Mouse (Mus musculus) kidney, embryonic 14.5 days (tissue): ENCODE data around the gene Rpn2. TPM values are rescaled to one million over a fixed set of nuclear protein-coding genes. Genes with fewer than 3 reads are reported as not detected.
A peak's percentile ranks its signal among the peaks of the same experiment; 100 is the strongest.

Source experiments
- ATAC-seq: fragments of 200-750 bp; cut with Nextera tagmentation; 2 replicates; pipeline ENCODE4 v1.8.0; 2017; ENCODE audit warnings: moderate number of reproducible peaks, mild to moderate bottlenecking, moderate TSS enrichment, moderate library complexity; ENCODE audit not compliant: low FRiP score, low TSS enrichment
- H3K27ac ChIP-seq: fragments of 300-500 bp; sonication (generic); 2 replicates; pipeline ENCODE4 v1.5.1; 2014; ENCODE audit warnings: low read depth, mild to moderate bottlenecking, low read length, moderate library complexity, mixed read lengths
- H3K27me3 ChIP-seq: fragments of 300-500 bp; sonication (generic); 2 replicates; pipeline ENCODE4 v1.6.1; 2014; ENCODE audit warnings: mild to moderate bottlenecking, low read length; ENCODE audit not compliant: control insufficient read depth, insufficient read depth
- H3K36me3 ChIP-seq: fragments of 300-500 bp; sonication (generic); 2 replicates; pipeline ENCODE4 v1.6.1; 2014; ENCODE audit warnings: low read length, mixed read lengths; ENCODE audit not compliant: control insufficient read depth, insufficient read depth
- H3K4me1 ChIP-seq: fragments of 300-500 bp; sonication (generic); 2 replicates; pipeline ENCODE4 v1.6.1; 2014; ENCODE audit warnings: low read length, mixed read lengths; ENCODE audit not compliant: control insufficient read depth, insufficient read depth
- H3K4me2 ChIP-seq: fragments of 300-500 bp; sonication (generic); replicated peaks from 2 replicates; pipeline ENCODE4 v1.6.1; 2014; ENCODE audit warnings: low read depth, mild to moderate bottlenecking, low read length
- H3K4me3 ChIP-seq: fragments of 300-500 bp; sonication (generic); 2 replicates; pipeline ENCODE4 v1.5.1; 2014; ENCODE audit warnings: mild to moderate bottlenecking, low read length
- H3K9ac ChIP-seq: fragments of 300-500 bp; sonication (generic); 2 replicates; pipeline ENCODE4 v1.6.1; 2014; ENCODE audit warnings: low read depth, mild to moderate bottlenecking, low read length, moderate library complexity
- H3K9me3 ChIP-seq: fragments of 300-500 bp; sonication (generic); 2 replicates; pipeline ENCODE4 v1.6.1; 2016; ENCODE audit warnings: low read length; ENCODE audit not compliant: control insufficient read depth
- WGBS: fragments of 180-500 bp; shearing (Covaris S2); extraction: QIAGEN DNeasy Blood & Tissue Kit; methylation state at CpG from one replicate; pipeline ENCODE4 v1.1.7; 2014; 5-methylcytosine and 5-hydroxymethylcytosine counted together
- polyA plus RNA-seq: library from polyadenylated mRNA; unstranded; fragments of >200 nt; fragmentation: Nextera tagmentation; extraction: Ambion mirVana; gene quantifications from 2 replicates; pipeline ENCODE4 v1.2.1, GENCODE M21; 2014

The Rpn2 gene
- polyA plus RNA-seq, 1 experiment from 2014 or later, result 311 TPM

DNA sequence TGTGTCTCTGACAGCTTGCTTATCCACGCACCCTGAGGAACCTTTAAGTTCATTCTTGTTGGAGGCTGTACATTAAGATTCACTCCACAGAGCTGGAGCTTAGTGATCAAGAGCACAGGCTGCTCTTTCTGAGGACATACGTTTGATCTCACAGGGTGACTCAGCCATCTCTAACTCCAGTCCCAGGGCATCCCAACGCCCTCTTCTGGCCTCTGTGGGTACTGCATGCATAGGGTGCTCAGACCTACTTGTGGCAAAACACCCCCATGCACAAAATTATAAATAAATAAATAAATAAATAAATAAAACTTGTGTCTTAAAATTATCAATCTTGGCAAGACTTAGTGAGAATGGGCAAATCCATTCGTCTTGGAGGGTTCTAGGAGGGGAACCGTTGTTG lies 59.8 kb downstream of the Rpn2 start:
- no peaks in the 10 kb centered on the region for H3K36me3 ChIP-seq
- H3K4me3 ChIP-seq, result no peak overlapping the region
- H3K4me1 ChIP-seq, result no peaks in the 10 kb centered on the region
- H3K27me3 ChIP-seq, result no peaks in the 10 kb centered on the region
- 44% methylated on average over 5 of the region's 5 CpGs for WGBS
- H3K9me3 ChIP-seq, result no peaks in the 10 kb centered on the region
- no peak overlapping the region for H3K9ac ChIP-seq
- ATAC-seq, result no peak
- H3K4me2 ChIP-seq, result no peak overlapping the region
- H3K27ac ChIP-seq, result no peak overlapping the region

DNA sequence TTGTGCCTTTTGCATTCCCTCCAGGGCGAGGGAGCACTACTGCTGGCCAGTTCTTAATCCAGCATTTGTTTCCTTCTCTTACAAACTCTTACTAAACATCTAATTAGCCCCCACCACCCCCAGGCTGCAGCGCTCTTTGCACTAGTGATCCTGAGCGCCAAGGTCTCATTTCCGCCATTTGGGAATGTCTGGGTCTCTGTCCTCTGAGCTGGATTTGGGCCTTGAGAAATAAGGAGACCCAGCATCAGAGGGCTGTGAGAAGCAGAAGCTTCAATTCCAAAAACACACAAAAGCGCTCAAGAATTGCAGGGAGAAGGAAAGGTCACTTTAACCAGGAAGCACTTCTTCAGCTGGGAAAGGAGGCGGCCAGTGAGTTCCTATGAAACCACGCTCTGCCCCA lies 60.7 kb downstream of the Rpn2 start:
- WGBS, result 81% methylated on average over 7 of the region's 7 CpGs
- no peak for ATAC-seq
- Histone ChIP-seq H3K9ac (no peak overlapping the region), H3K9me3 (no peaks in the 10 kb centered on the region), H3K4me2 (no peak overlapping the region), H3K27ac (no peak overlapping the region), H3K4me3 (no peak overlapping the region), H3K4me1 (no peaks in the 10 kb centered on the region), H3K36me3 (no peaks in the 10 kb centered on the region), H3K27me3 (no peaks in the 10 kb centered on the region)

DNA sequence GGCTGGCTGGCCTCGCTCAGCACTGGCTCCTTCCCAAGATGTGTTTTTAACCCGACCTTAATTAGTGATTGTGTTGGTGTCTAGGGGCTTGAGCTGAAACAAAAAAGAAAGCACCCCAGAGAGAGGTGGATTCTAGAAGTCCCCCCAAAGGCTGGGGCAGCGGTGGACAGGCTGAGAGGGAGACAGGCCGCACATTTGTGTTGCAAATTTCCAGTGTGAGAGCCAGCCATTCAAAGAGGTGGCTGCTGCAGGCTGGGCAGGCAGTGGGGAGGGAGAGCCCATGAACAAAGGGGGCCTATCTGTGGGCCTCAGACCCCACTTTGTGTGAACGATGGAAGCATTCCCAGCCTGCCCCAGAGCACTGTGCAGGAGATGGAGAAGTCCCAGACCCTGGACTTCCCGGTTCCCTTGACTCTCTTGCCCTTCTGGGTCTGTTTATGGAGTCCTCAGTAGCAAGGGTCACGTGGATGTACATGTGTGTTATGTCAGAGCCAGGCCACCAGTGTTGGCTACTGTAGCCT lies 61.5 kb downstream of the Rpn2 start:
- Histone ChIP-seq H3K9me3 (no peaks in the 10 kb centered on the region), H3K4me2 (no peak overlapping the region), H3K4me3 (no peak overlapping the region), H3K36me3 (no peaks in the 10 kb centered on the region), H3K9ac (no peak overlapping the region), H3K27ac (no peak overlapping the region), H3K27me3 (no peaks in the 10 kb centered on the region), H3K4me1 (no peaks in the 10 kb centered on the region)
- 40% methylated on average over 7 of the region's 7 CpGs for WGBS
- no peak for ATAC-seq

DNA sequence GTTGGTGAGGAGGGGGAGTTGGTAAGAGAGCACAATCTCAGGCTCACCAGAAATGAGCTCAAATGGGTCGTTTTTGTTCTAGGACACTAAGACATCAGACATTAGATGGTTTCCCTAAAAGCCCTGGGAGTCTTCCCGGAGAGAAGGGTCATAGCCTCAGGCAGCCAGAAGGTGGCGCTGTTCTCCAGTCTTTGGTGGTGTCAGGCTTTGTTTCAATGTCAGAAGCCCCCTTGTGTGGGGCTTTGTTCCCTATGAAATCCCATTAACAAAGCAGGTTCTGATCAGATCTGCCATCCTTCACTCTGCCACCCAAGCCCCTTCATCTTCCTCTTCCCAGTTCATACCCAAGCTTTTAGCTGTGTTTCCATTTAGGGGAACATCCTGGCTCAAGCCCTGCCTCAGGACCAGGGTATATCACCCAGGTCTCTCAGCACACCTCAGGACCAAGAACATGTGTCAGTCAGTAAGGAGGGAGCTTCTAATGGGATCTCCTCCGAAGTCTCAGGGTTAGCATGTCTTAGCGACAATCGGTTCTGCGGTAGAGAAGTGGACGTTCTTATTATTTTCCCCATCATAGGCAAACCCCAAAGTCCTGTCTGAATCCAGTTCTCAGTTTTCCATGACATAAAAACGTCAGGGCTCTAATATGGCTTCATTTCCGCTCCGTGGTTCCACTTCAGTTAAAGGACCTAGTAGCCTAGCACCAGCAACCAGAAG lies 62.9 kb downstream of the Rpn2 start:
- Histone ChIP-seq H3K9me3 (no peaks in the 10 kb centered on the region), H3K4me1 (no peaks in the 10 kb centered on the region), H3K4me3 (no peak overlapping the region), H3K27ac (no peak overlapping the region), H3K27me3 (no peaks in the 10 kb centered on the region), H3K4me2 (no peak overlapping the region), H3K36me3 (no peaks in the 10 kb centered on the region), H3K9ac (no peak overlapping the region; the same call in 1 of the 2 replicates)
- ATAC-seq, result peak; percentile 20; the same call in 1 of the 2 replicates
- 43% methylated on average over 11 of the region's 11 CpGs for WGBS

DNA sequence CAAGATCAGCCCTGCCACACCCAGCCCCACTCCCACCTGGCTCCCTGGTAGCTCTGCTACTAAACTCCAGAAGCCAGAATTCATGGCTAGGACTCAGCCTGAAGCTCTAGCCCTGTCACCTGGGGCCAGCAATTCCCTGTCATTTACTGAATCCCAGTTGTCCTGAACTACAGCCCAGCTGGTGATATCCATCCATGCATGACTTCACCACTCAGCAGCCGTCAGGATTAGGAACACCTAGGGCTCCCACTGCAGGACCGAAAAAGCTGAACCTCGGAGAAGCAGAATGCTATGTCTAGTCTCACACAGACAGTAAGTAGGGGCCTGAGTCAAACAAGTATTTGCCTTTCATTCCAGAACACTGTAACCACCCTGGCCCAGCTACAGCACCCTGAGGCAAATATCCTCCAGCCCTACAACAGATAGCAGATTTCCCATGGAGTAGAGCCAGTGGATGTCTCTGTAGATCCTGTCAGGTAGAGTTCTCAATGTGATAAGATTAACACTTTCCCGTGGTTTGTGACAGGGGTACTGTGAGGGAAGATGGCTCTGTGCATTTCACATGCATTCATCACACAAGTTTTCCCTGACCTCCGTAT lies 63.6 kb downstream of the Rpn2 start:
- WGBS, result 50% methylated on average over 5 of the region's 5 CpGs
- no peak for ATAC-seq
- no peaks in the 10 kb centered on the region for H3K4me1 ChIP-seq
- no peaks in the 10 kb centered on the region for H3K27me3 ChIP-seq
- H3K4me3 ChIP-seq, result no peak overlapping the region
- no peak overlapping the region for H3K27ac ChIP-seq
- H3K4me2 ChIP-seq, result no peak overlapping the region
- H3K36me3 ChIP-seq, result no peaks in the 10 kb centered on the region
- H3K9me3 ChIP-seq, result no peaks in the 10 kb centered on the region
- H3K9ac ChIP-seq, result no peak overlapping the region; the same call in 1 of the 2 replicates

DNA sequence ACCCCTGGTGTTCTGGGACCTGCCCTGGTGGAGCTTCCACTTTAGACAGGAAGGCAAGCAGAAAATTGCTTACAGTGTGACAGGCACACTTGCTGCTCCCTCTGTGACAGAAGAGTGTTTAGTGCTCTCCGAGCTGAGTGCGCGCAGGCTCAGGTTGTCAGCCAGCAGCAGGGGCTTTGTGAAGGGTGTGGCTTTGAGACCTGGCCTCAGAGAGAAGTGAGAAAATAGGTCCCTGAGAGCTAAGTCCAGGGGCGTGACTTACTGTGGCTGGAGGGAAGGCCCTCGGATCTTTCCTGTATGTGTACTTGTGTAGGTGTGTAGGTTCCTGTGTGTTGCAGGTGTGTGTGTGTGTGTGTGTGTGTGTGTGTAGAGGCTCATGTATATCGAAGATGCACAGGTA lies 64.5 kb downstream of the Rpn2 start:
- Histone ChIP-seq H3K9ac (no peak overlapping the region), H3K4me3 (no peak overlapping the region), H3K36me3 (no peaks in the 10 kb centered on the region), H3K9me3 (no peaks in the 10 kb centered on the region), H3K4me2 (no peak overlapping the region), H3K27ac (no peak overlapping the region), H3K27me3 (no peaks in the 10 kb centered on the region), H3K4me1 (no peaks in the 10 kb centered on the region)
- ATAC-seq, result no peak
- WGBS, result 73% methylated on average over 6 of the region's 6 CpGs

DNA sequence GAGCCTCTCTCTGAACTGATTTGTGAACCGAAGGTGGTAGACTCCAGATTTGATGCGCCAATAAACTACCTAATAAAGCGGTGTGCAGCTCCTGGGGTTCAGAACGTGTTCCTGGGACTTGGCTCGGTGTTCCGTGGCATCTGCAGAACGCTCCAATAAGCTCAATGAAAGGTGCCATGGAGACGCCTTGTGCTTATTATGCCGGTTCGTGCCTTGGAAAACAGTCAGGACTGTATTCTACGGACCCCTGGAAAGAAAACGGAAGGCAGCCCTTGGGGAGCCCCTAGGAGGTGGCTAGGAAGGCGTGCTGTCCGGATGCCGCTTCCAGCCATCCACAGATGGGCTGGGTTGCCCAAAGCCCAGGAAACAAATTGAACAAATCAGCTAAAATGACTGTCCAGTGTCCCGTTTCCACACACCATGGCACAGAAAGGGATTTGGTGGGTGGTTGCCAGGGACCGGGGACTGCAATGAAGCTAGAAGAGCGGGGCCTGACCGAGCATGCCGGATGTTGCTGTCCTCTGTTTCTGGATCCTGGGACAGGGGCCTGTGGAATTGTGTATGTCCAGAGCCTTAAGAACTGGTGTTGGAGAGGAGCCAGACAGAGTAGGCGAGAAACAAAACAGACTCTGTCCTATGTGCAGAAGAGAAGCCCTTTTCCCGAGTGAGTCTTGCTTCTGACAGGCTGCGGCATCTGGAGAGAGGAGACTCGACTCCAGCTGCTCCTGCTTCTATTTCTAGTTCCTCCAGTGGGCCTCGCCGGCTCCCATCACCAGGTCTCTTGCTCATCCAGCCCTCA lies 68.7 kb downstream of the Rpn2 start, which contains the start of gene Ghrh:
Ghrh (minus strand) TSS at position 146 of the 799 bp plus-strand sequence.
- 75% methylated on average over 26 of the region's 26 CpGs for WGBS
- no peak within 1 kb of the TSS for H3K4me2 ChIP-seq
- no peaks in the 10 kb centered on the region for H3K4me1 ChIP-seq
- no peaks in the 10 kb centered on the region for H3K27me3 ChIP-seq
- no peak within 1 kb of the TSS for H3K27ac ChIP-seq
- no peak for ATAC-seq
- H3K36me3 ChIP-seq, result no peaks in the 10 kb centered on the region
- H3K9me3 ChIP-seq, result no peaks in the 10 kb centered on the region
- no peak within 1 kb of the TSS for H3K9ac ChIP-seq
- no peak within 1 kb of the TSS for H3K4me3 ChIP-seq

DNA sequence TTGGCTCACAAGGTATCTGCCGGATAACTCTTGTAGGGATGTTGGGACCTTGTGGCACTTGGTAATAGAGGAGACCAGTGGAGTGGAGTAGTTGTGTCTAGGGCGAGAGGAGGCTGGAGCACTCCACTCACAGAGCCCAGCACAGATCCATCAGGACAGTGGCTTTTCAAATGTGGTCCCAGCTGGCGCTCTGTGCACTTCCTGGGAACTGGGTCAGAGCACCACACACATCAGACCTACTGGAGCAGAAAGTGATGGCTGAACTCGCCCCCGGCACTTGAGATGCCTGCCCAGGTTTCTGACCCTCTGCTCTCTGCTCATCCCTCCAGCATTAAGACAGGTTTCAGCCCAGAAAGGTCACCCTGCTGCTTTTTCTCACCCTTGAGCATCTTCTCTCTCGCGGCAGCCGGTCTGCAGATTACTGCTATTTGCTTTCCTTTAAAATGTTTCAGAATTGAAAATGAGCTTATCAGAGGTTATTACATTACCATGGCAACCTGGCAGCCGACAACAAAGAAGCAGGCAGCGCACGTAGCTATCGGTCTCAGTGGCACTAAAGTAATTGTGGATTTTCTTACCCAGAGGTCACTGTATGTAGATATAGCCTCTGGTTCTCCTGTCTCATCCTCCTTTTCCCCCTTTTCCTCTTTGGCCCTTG lies 70.4 kb downstream of the Rpn2 start:
- H3K9ac ChIP-seq, result no peak overlapping the region
- H3K4me2 ChIP-seq, result no peak overlapping the region
- H3K9me3 ChIP-seq, result no peaks in the 10 kb centered on the region
- no peaks in the 10 kb centered on the region for H3K4me1 ChIP-seq
- H3K27ac ChIP-seq, result no peak overlapping the region
- H3K36me3 ChIP-seq, result no peaks in the 10 kb centered on the region
- H3K4me3 ChIP-seq, result no peak overlapping the region
- no peaks in the 10 kb centered on the region for H3K27me3 ChIP-seq
- ATAC-seq, result no peak
- 72% methylated on average over 12 of the region's 12 CpGs for WGBS
